Mouse (Mus musculus) kidney, adult 2 months (tissue): ENCODE data around the gene Vangl2.

ENCODE experiments used
- CTCF ChIP-seq: fragments of 200-500 bp; conservative IDR thresholded peaks from 2 replicates; pipeline ENCODE4 v1.5.1; 2011; ENCODE audit warnings: low read depth, mild to moderate bottlenecking, control low read depth, low read length, moderate library complexity, mixed read lengths; ENCODE audit not compliant: insufficient read depth, insufficient read length
- POLR2A ChIP-seq: fragments of 200-500 bp; IDR thresholded peaks from one replicate; pipeline ENCODE4 v1.6.1; 2011; ENCODE audit warnings: low read depth, low read length, control low read depth

DNA sequence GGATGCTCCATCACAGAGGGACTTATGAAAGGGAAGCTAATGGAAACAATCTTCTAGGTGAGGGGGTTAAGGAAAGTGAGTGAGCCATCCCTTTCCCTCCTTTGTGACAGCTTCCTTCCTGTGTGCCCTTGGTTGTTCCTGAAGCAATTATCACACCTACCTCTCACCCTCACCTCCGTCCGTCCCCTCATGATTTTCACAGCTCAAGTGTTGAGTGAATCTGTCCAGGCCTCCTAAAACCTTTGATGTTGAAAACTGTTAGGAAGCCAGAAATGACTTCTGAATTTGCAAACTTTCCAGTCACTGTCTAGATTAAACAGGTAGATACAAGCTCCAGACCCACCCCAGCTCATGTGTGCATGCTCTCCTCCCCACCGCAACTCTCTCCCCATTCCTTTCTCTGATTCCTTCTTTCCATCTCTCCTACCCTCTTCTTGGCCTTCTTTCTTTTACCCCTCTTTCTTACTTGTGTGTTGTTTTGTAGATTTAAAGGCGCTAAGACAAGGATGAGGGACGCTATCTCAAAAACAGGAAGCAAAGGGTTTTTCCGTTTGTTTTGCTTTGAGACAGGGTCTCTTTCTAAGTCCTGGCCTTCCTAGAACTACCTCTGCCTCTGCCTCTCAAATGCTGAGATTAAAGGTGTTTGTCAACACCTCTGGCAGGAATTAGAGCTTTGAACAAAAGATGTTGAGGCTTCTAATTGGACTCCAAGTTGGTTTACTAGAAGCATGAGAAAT, 62.0 kb downstream of the Vangl2 start:
- TF ChIP-seq POLR2A, result no peak
- no peak for TF ChIP-seq CTCF
